Mouse (Mus musculus) liver, adult 2 months (tissue): ENCODE measurements around the gene Syt12. TPM values are rescaled to one million over a fixed set of nuclear protein-coding genes. Genes with fewer than 3 reads are reported as not detected.
A peak's percentile ranks its signal among the peaks of the same experiment; 100 is the strongest.

Source experiments
- DNase-seq: peaks from one replicate; pipeline ENCODE4 v3.0.0-alpha.2; 2011; ENCODE audit warnings: low read depth, low spot score; ENCODE audit errors: extremely low read depth
- H3K27ac ChIP-seq: fragments of 200-500 bp; replicated peaks from 2 replicates; pipeline ENCODE4 v1.5.1; 2012; ENCODE audit warnings: low read depth, mild to moderate bottlenecking, control low read depth, inconsistent platforms, low read length; ENCODE audit not compliant: insufficient read depth
- H3K27me3 ChIP-seq: fragments of 200-500 bp; 2 replicates; pipeline ENCODE4 v1.6.1; 2012; ENCODE audit warnings: mild to moderate bottlenecking, moderate library complexity, low read length, inconsistent platforms; ENCODE audit not compliant: control insufficient read depth, insufficient read depth
- H3K36me3 ChIP-seq: fragments of 200-500 bp; 2 replicates; pipeline ENCODE4 v1.6.1; 2012; ENCODE audit warnings: low read length, inconsistent platforms; ENCODE audit not compliant: control insufficient read depth, insufficient read depth
- H3K4me1 ChIP-seq: fragments of 200-500 bp; 2 replicates; pipeline ENCODE4 v1.6.1; 2011; ENCODE audit warnings: low read length; ENCODE audit not compliant: control insufficient read depth, insufficient read depth
- H3K4me3 ChIP-seq: fragments of 200-500 bp; 2 replicates; pipeline ENCODE4 v1.5.1; 2011; ENCODE audit warnings: low read depth, mild to moderate bottlenecking, control low read depth, low read length, moderate library complexity; ENCODE audit not compliant: insufficient read depth
- H3K79me2 ChIP-seq: fragments of 200-500 bp; 2 replicates; pipeline ENCODE4 v1.6.1; 2012; ENCODE audit warnings: inconsistent platforms, mild to moderate bottlenecking, low read length, moderate library complexity; ENCODE audit not compliant: control insufficient read depth, insufficient read depth
- H3K9ac ChIP-seq: fragments of 200-500 bp; 2 replicates; pipeline ENCODE4 v1.6.1; 2012; ENCODE audit warnings: low read depth, mild to moderate bottlenecking, control low read depth, inconsistent platforms, low read length
- CTCF ChIP-seq: fragments of 200-500 bp; IDR thresholded peaks from 2 replicates; pipeline ENCODE4 v1.5.1; 2011; ENCODE audit warnings: low read depth, low read length, control low read depth
- POLR2A ChIP-seq: fragments of 200-500 bp; IDR thresholded peaks from 2 replicates; pipeline ENCODE4 v1.6.1; 2011; ENCODE audit warnings: low read length, control low read depth; ENCODE audit not compliant: insufficient read depth; ENCODE audit errors: extremely low read depth
- WGBS: fragments of 180-500 bp; shearing (Covaris S2); methylation state at CpG from one replicate; pipeline ENCODE4 v1.1.7; 2018; 5-methylcytosine and 5-hydroxymethylcytosine counted together
- polyA plus RNA-seq: library from polyadenylated mRNA; depleted of rRNA; stranded (reverse); fragments of >200 nt; gene quantifications from 2 replicates; pipeline ENCODE4 v1.2.3, GENCODE M21; 2012
- total RNA-seq: library from RNA; depleted of rRNA; stranded (reverse); fragments of >200 nt; gene quantifications from 2 replicates; pipeline ENCODE4 v1.2.3, GENCODE M21; 2014

The Syt12 gene
- total and polyA plus RNA-seq, 2 experiments = 0.28 to 0.91 TPM

DNA sequence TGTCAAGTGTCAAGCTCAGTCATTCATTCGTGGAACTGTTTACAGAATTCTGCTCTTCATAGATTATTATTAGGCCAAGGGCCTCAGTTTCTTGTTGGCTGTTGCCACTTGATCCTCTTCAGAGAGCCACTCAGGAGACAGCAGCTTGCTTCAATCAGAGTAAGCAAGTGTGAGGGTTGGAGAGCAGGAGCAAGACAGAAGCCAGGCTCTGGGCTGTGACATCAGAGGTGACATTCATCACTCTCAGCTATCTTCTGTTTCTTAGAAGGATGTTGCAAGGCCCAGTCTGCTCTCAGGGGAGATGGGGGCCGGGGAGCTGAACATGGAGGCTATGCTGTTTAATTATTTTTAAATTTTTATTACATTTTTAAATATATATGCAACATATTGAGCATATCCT, 25.5 kb upstream of the Syt12 start:
- Histone ChIP-seq H3K27ac (no peak overlapping the region), H3K27me3 (no peaks in the 10 kb centered on the region), H3K4me1 (peaks cover 14% of the 10 kb centered on the region), H3K4me3 (no peak overlapping the region), H3K79me2 (no peaks in the 10 kb centered on the region), H3K9ac (no peak overlapping the region), H3K36me3 (no peaks in the 10 kb centered on the region)
- WGBS = 73% methylated on average over 2 of the region's 2 CpGs
- DNase-seq = no peak
- no peak for TF ChIP-seq CTCF
- TF ChIP-seq POLR2A = no peak

DNA sequence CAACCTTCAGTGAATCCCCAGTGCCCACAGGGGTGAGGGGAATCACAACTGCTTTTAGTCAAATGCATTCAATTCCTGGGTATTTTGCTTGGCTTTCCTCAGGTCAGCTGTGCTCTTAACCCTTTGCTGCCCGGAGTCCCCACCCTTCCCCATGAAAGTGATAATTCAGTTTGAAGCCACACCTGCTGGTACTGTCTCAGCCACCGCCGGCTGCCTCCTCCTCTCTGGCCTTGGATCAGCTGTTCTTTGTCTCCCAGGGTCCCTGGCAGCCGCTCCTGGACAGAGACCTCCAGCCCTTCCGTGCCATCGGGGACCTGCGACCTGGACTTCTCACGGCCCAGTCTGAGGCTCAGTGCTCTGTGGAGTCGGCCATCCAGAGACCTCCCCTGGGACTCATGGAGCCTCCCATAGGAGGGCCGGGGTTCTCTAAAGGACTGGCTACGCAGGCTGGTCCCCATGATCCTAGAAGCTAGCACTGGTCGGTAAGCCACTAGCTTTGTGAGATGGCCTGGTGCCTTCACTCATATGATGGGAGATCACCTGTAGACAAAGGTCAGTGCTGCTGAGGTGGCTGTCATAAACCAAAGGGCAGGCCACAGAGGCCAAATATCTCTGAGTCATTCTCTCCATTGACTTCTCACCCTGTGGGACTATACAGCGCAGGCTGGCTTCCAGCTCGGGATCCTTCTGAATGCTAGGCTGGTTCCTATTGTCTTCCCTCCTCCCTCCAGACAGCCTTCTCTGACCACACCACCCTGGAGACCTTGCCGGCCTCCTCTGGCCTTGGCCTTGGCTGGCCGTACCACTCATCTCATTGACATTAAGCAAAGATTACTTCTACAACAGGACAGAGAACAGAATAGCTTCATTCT, 21.1 kb upstream of the Syt12 start, which contains the start of gene 2010003K11Rik:
2010003K11Rik (minus strand) TSS at position 522 of the 872 bp plus-strand sequence.
- 24% methylated on average over 16 of the region's 16 CpGs for WGBS
- Histone ChIP-seq H3K4me3 (peak within 1 kb of the TSS; percentile 61), H3K4me1 (peaks cover 20% of the 10 kb centered on the region), H3K27ac (peak within 1 kb of the TSS; percentile 99), H3K79me2 (no peaks in the 10 kb centered on the region), H3K36me3 (no peaks in the 10 kb centered on the region), H3K9ac (peak within 1 kb of the TSS; percentile 83), H3K27me3 (no peaks in the 10 kb centered on the region)
- DNase-seq = peak; percentile 90
- 0 out of 2 replicates have a peak, but pooled peaks have one; percentile 21 for TF ChIP-seq POLR2A
- TF ChIP-seq CTCF = no peak

DNA sequence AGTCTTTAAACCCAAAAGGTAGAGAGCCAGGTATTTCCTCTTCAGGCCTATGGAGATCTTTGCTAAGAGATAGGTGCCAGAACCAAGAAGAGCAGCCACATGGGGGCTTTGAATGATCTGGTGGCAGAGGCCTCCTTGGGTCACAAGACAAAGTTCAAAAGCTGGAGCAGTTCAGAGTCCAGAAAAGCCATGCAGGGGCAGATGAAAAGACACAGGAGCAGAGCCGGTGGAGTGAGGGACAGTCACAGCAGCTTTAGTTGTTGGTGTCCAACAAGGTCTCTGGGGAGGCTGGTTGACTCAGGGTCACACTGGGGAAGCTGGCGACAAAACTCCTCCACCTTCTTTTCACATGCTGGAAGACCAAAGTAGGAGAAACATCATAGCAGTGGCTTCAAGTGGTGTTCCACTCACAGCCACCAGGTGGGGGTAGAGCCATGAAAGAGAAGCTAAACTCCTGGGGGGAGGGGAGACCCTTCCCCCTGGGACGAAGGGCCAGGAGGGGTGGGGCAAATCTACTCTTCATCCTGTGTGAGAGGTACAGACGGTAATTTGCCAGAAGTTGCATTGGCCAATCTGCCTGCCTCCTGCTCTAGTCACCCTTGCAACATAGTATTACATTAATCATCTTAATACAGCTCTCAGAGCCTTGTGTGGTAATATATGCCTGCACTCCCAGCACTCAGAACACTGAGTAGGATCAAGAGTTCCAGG, 20.2 kb upstream of the Syt12 start:
- H3K27ac ChIP-seq = peak overlapping the region; percentile 99
- H3K36me3 ChIP-seq = no peaks in the 10 kb centered on the region
- H3K79me2 ChIP-seq = no peaks in the 10 kb centered on the region
- H3K4me1 ChIP-seq = peaks cover 20% of the 10 kb centered on the region
- TF ChIP-seq POLR2A = no peak
- peak; percentile 88 for TF ChIP-seq CTCF
- peak overlapping the region; percentile 83 for H3K9ac ChIP-seq
- no peak overlapping the region for H3K4me3 ChIP-seq
- H3K27me3 ChIP-seq = no peaks in the 10 kb centered on the region
- peak; percentile 96 for DNase-seq
- 0% methylated on average over 4 of the region's 4 CpGs for WGBS

DNA sequence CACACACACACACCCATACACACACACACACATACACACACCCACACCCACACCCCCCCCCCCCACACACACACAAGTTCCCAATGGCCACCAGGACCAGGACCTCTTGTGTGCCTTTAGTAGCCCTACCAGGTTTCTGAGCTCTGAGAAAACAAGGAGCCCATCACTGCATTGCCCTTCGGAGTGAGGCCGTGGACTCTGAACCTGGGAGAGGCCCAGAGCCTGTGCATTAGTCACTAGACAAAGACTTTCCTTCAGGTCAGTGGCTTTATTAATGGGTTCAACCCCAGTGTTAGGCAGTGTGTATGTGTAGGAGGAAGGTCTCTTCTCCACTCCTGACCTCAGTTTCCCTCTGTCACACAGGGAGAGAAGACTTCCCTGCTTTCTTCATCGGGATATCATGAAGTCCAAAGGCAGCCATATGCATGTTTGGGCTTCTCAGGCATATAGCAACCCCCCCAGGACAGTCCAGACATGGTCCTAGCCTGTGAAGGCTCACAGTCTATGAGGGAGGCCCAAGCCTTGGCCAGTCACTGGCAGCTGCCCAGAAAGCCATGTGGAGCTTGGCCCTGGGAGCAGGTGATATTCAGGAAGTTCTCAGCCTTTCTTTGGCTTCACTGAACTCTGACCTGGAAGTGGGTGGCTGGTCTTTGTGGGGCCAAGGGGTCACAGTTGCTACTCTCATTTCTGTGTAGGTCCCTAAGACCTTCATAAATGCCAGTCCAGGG, 19.5 kb upstream of the Syt12 start:
- Histone ChIP-seq H3K36me3 (no peaks in the 10 kb centered on the region), H3K27me3 (no peaks in the 10 kb centered on the region), H3K9ac (peak overlapping the region; percentile 56), H3K27ac (peak overlapping the region; percentile 89), H3K4me1 (peaks cover 20% of the 10 kb centered on the region), H3K4me3 (no peak overlapping the region), H3K79me2 (no peaks in the 10 kb centered on the region)
- TF ChIP-seq POLR2A = no peak
- no peak for TF ChIP-seq CTCF
- DNase-seq = peak; percentile 79
- WGBS = 54% methylated on average over 3 of the region's 3 CpGs

DNA sequence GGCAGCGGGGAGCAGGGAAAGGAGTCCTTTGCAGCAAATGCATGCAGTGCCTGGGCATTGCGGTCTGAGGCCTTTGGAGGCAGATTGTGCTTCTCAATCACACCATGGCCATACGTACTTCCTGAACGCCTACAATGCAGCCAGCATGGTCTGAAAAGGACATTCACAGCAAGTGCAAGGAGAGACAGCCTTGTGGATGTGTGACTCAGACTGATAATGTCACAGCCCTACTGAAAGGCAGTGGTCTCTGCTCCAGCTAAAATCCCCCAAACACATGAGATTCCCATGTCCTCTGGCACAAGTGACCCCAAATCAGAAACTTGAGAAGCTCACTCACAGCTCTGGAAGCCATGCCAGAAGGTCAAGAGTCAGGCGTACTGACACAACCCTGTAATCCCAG, 18.6 kb upstream of the Syt12 start:
- no peak overlapping the region for H3K27ac ChIP-seq
- no peak overlapping the region for H3K9ac ChIP-seq
- H3K27me3 ChIP-seq = no peaks in the 10 kb centered on the region
- H3K36me3 ChIP-seq = no peaks in the 10 kb centered on the region
- TF ChIP-seq POLR2A (no peak), CTCF (no peak)
- WGBS = 90% methylated on average over 5 of the region's 5 CpGs
- peaks cover 20% of the 10 kb centered on the region for H3K4me1 ChIP-seq
- H3K4me3 ChIP-seq = no peak overlapping the region
- DNase-seq = no peak
- H3K79me2 ChIP-seq = no peaks in the 10 kb centered on the region
